Mouse (Mus musculus): ENCODE results near the gene Bet1l. TPM values are rescaled to one million over a fixed set of nuclear protein-coding genes. Genes with fewer than 3 reads are reported as not detected.

Gene Bet1l
- total RNA-seq, 2 experiments from 2014 or later: 25.1 to 28.3 TPM

- DNase-seq (ENCODE audit: low spot score in 2 of 2): no peak
- no peak for TF ChIP-seq CTCF (conservative IDR thresholded peaks at IDR 0.05)
- H3K4me3 ChIP-seq: peak overlapping the region; percentile 74
- H3K27ac ChIP-seq: peak overlapping the region; percentile 97
Observed at GRCm38 (mm10) chr7:140855181-140855580, 2.2 kb downstream of the Bet1l start.

- no peak for TF ChIP-seq CTCF (conservative IDR thresholded peaks at IDR 0.05)
- H3K4me3 ChIP-seq: no peak overlapping the region
- DNase-seq (ENCODE audit: low spot score in 2 of 2): no peak
- H3K27ac ChIP-seq: no peak overlapping the region
Observed at GRCm38 (mm10) chr7:140854483-140854882, 2.9 kb downstream of the Bet1l start.

GRCm38 (mm10) chr7:140853386-140853785 is 4.0 kb downstream of the Bet1l start:
- Histone ChIP-seq H3K27ac (no peak overlapping the region), H3K4me3 (no peak overlapping the region)
- no peak for TF ChIP-seq CTCF (conservative IDR thresholded peaks at IDR 0.05)
- no peak for DNase-seq (ENCODE audit: low spot score in 2 of 2)

DNA sequence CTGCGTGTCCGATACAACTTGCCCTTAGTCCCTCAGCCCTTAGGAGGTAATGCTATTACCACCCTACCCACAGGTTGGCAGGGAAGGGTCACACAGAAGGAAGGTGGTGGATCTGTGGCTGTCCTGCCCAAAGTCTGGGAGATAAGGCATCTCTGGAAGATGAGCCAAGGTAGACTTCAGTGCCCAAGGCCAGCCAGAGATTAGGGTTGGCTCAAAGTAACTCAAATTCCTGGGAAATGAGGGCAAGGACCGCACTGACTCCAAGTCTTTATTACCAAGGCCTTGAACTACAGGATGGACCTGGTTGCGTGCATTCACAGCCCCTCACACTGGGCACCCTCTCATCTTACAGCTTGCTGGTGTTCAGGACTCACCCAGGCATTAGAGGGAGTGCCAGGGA is 5.5 kb downstream of the Bet1l start:
- H3K27ac ChIP-seq: no peak overlapping the region
- no peak for DNase-seq (ENCODE audit: low spot score in 2 of 2)
- no peak overlapping the region for H3K4me3 ChIP-seq
- no peak for TF ChIP-seq CTCF (conservative IDR thresholded peaks at IDR 0.05)

DNA sequence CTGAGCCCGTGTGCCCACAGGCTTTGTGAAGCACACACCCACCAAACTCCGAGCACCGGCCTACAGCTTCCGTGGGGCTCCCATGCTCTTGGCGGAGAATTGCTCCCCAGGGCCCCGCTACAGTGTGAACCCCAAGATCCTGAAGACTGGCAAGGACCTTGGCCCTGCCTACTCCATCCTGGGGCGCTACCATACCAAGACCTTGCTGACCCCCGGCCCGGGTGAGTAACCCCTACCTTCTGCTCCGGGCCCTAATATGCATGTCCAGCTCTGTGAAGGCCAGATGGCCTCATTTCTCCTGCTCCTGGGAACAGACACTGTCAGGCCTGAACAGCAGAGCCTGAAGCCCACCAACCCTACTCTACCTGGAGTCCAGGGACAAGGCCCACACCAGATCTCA is 8.8 kb downstream of the Bet1l start:
- no peak for DNase-seq (ENCODE audit: low spot score in 2 of 2)
- no peak for TF ChIP-seq CTCF (conservative IDR thresholded peaks at IDR 0.05)
- H3K4me3 ChIP-seq: no peak overlapping the region
- H3K27ac ChIP-seq: no peak overlapping the region

GRCm38 (mm10) chr7:140847755-140848580 is 9.4 kb downstream of the Bet1l start, which contains the start of gene Odf3:
TSS of gene Odf3 (plus strand) at chr7:140847805.
- no peak for TF ChIP-seq CTCF (conservative IDR thresholded peaks at IDR 0.05)
- H3K27ac ChIP-seq: no peak within 1 kb of the TSS
- DNase-seq (ENCODE audit: low spot score in 2 of 2): no peak
- no peak within 1 kb of the TSS for H3K4me3 ChIP-seq

GRCm38 (mm10) chr7:140846676-140847075 is 10.7 kb downstream of the Bet1l start:
- no peak overlapping the region for H3K27ac ChIP-seq
- H3K4me3 ChIP-seq: no peak overlapping the region
- TF ChIP-seq CTCF (conservative IDR thresholded peaks at IDR 0.05): no peak
- no peak for DNase-seq (ENCODE audit: low spot score in 2 of 2)

DNA sequence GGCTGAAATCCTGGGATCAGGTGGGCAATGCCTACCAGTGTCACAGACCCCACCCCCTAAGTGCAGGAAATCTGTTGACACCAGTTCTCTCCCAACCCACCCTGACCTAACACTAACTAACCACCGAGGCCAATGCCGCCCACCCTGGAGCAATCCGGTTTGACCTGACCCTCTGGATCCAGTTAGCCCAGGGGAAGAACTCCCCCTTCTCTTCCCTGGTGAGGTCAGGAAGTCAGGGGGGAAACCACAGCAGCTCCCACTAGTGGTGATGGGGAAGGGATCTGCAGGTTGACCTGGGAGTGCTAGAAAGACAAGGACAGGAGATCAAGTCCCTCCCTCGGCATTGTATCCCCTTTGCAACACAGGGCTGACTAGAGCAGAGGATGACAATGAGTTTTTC is 11.7 kb downstream of the Bet1l start:
- no peak for DNase-seq (ENCODE audit: low spot score in 2 of 2)
- no peak overlapping the region for H3K27ac ChIP-seq
- no peak; the same call in 1 of the 2 replicates for TF ChIP-seq CTCF (conservative IDR thresholded peaks at IDR 0.05)
- no peak overlapping the region for H3K4me3 ChIP-seq

GRCm38 (mm10) chr7:140844905-140845665 is 12.3 kb downstream of the Bet1l start, which contains the start of gene Scgb1c1:
TSS of gene Scgb1c1 (plus strand) at chr7:140845547.
- TF ChIP-seq CTCF (conservative IDR thresholded peaks at IDR 0.05): peak; percentile 91
- no peak within 1 kb of the TSS for H3K27ac ChIP-seq
- peak; percentile 85 to 94 for DNase-seq (ENCODE audit: low spot score in 2 of 2)
- H3K4me3 ChIP-seq: no peak within 1 kb of the TSS

GRCm38 (mm10) chr7:140843806-140844205 is 13.6 kb downstream of the Bet1l start:
- no peak for DNase-seq (ENCODE audit: low spot score in 2 of 2)
- no peak for TF ChIP-seq CTCF (conservative IDR thresholded peaks at IDR 0.05)
- H3K4me3 ChIP-seq: no peak overlapping the region
- H3K27ac ChIP-seq: no peak overlapping the region

DNA sequence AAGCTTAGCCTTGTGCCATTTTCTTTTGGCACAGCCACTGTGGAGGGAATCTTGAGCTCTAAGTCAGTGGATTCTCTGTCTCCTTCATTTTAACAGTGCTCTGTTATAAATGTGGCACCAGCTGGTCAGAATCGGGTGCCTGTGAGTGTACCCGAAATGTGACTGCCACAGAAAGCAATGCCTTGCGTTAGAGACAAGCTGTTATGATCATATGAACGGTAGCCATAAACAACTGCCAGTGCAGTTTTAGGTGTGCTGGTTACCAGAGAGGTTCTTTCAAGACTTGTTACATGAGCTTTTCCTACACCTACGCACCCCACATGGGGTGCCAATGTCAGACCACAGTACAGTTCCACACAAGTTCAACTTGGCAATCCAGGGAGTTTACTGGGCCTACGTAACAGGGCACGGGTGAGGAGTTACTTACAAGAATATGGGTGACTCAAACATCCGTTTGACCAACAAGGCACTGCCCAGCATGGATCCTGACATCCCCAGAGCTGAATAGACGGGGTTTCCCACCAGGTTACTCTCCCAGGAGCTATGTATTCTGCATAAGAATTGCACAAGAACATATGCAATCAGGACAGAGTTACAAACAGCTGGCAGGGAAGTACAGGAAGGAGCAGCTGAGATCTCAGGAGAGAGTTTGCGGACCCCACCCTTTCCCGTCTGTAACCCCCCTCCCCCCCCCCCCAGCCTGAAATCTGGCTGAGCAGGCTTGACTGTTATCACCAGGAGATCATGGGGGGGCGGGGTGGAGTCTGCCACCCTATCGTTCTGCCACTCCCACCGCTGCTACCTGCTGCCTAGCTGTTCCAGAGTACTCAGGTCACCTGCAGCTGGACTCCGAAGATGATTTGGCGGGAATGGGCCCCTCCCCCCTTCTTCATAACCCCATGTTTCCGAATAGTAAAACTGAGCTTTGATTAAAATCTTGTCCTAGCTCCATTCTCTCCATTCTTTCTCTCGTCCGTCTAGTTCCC is 16.3 kb downstream of the Bet1l start:
- DNase-seq (ENCODE audit: low spot score in 2 of 2): no peak
- H3K4me3 ChIP-seq: no peak overlapping the region
- TF ChIP-seq CTCF (conservative IDR thresholded peaks at IDR 0.05): no peak
- peak overlapping the region; percentile 69 for H3K27ac ChIP-seq

DNA sequence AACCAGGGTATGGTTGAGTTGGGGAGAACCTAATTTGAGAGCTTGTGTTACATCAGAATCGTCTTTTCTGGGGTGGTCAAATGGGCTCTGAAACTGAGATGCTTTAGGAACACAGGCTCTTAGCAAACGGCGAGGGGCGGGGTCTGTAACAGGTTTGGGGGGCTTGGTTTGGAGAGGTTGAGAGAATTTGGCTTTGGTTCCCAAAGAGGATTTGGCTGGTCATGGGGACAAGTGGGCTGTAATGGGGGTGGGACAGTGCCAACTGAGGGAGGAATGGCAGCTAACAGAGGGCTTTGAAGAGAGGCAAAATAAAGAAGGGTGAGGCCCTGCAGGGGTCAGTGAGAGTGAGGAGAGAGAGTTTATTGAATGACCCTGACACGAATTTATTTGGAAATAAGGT is 17.8 kb downstream of the Bet1l start:
- Histone ChIP-seq H3K4me3 (no peak overlapping the region), H3K27ac (0 out of 2 replicates have a peak overlapping the region, but pooled peaks have one; percentile 69)
- DNase-seq (ENCODE audit: low spot score in 2 of 2): no peak
- no peak for TF ChIP-seq CTCF (conservative IDR thresholded peaks at IDR 0.05)
